Mouse (Mus musculus): Measurements from ENCODE around the gene Hs3st3a1.

Hs3st3a1 gene

GRCm38 (mm10) chr11:64559388-64559787 is 124.3 kb downstream of the Hs3st3a1 start:
- DNase-seq (ENCODE audit: low spot score in 2 of 2), result no peak

- no peak for DNase-seq (ENCODE audit: low spot score in 2 of 2)
Observed at GRCm38 (mm10) chr11:64560471-64560870, 125.3 kb downstream of the Hs3st3a1 start.

- no peak for DNase-seq (ENCODE audit: low spot score in 2 of 2)
Observed at GRCm38 (mm10) chr11:64562771-64563170, 127.6 kb downstream of the Hs3st3a1 start.
